ENCODE assay signal across 8 mouse cellular contexts in the genomic region with DNA sequence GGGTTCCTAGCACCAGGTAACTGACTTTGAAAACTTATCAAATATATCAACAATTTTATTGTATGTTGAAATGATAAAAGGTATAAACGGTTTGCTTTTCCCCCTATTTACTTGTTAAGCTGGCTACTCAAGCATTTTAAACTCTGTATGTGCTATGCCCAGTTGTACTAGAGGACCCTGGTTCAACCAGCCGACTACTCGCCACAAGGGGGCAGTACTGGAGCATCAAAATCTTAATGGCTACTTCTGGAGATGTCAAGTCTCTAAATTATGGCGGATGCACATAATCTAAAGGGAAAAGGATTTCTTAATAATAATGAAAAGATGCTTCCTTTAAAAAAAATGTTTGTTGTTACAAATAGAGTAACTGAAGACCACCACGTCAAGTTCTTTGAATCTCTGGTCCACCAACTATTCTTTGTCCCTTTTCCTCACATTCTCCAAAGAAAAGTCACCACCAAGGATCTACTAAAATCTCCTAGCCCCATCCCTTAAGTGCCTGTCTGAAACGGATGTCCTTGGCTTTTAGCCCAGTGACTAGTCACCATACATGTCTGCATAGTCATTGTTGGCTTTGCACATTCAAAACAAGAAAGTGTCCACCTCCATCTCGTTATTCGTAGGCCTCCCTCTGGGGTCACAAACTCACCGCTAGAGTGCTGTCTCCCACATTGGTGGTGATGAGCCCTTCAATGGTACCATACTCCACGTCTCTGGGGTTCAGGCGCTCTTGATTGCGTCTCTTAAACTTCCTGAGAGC. TPM values are rescaled to one million over a fixed set of nuclear protein-coding genes. Genes with fewer than 3 reads are reported as not detected.
DNase-seq lines count a peak whose midpoint lies in the region; ATAC-seq and TF ChIP-seq lines count a peak whose summit lies in the region.

No protein-coding gene starts in this region.

- TF ChIP-seq POLR2A in spleen, adult 2 months (IDR thresholded peaks at IDR 0.05; ENCODE audit: low read depth, low read length): no peak

- no peaks in the 10 kb centered on the region for H3K36me3 ChIP-seq in spleen, adult 2 months (ENCODE audit: control insufficient read depth, insufficient read depth, low read length)
- no peaks in the 10 kb centered on the region for H3K36me3 ChIP-seq in intestine, embryonic 15.5 days
- no peaks in the 10 kb centered on the region; the same call in 1 of the 2 replicates for H3K36me3 ChIP-seq in midbrain, embryonic 16.5 days (ENCODE audit: control insufficient read depth, insufficient read depth, low read length)

- no peaks in the 10 kb centered on the region for H3K4me1 ChIP-seq in spleen, adult 2 months (ENCODE audit: control insufficient read depth, insufficient read depth, insufficient read length)
- H3K4me1 ChIP-seq in intestine, embryonic 15.5 days (replicated peaks): no peaks in the 10 kb centered on the region
- H3K4me1 ChIP-seq in midbrain, embryonic 16.5 days (ENCODE audit: control insufficient read depth, insufficient read depth, low read length): 0 out of 2 replicates have a peak, but pooled peaks cover 2% of the 10 kb centered on the region

- peak; percentile 3 to 31 for DNase-seq in spleen, adult 2 months (ENCODE audit: low read depth in 1 of 2, low spot score in 2 of 2)
- DNase-seq in spleen, adult 12 weeks (ENCODE audit: low spot score): no peak
- peak; percentile 87 to 94 for DNase-seq in cerebellum, postnatal 36 days
- DNase-seq in gastrocnemius, adult 2 months: peak; percentile 87
- DNase-seq in left cerebral cortex, postnatal 10 days (ENCODE audit: extremely low spot score in 1 of 2, low spot score in 2 of 2): peak; percentile 74 to 81
- peak; percentile 68 for DNase-seq in telencephalon, adult 2 months (ENCODE audit: low read depth, low spot score)

- peak; percentile 69 for ATAC-seq in intestine, embryonic 15.5 days
- peak; percentile 66; the same call in 1 of the 2 replicates for ATAC-seq in midbrain, embryonic 16.5 days

- intact Hi-C loops in gastrocnemius, adult 2 months (cut with DNase I): loop anchor here (1.0 to 10.0 kb wide), 3 partner anchors 90 to 958 kb away; partner anchors contain the start of genes Acvr1 and Upp2
- intact Hi-C loops in left cerebral cortex, postnatal 10 days (cut with DNase I): loop anchor here (1.0 to 5.0 kb wide), 2 partner anchors 90 to 190 kb away; partner anchors contain the start of genes Acvr1 and Upp2

- H3K27me3 ChIP-seq in spleen, adult 2 months (ENCODE audit: control insufficient read depth, insufficient read depth, low read length): no peaks in the 10 kb centered on the region
- no peaks in the 10 kb centered on the region for H3K27me3 ChIP-seq in intestine, embryonic 15.5 days (replicated peaks)
- H3K27me3 ChIP-seq in midbrain, embryonic 16.5 days (ENCODE audit: control insufficient read depth, insufficient read depth, low read depth, low read length): no peaks in the 10 kb centered on the region

- H3K9me3 ChIP-seq in intestine, embryonic 15.5 days: no peaks in the 10 kb centered on the region
- no peaks in the 10 kb centered on the region for H3K9me3 ChIP-seq in midbrain, embryonic 16.5 days (replicated peaks; ENCODE audit: control insufficient read depth, low read length, poor library complexity, severe bottlenecking)

- H3K4me2 ChIP-seq in intestine, embryonic 15.5 days (replicated peaks): no peak overlapping the region
- no peak overlapping the region for H3K4me2 ChIP-seq in midbrain, embryonic 16.5 days (ENCODE audit: low read length)

- no peak overlapping the region for H3K27ac ChIP-seq in spleen, adult 2 months (ENCODE audit: insufficient read depth, low read length)
- no peak overlapping the region for H3K27ac ChIP-seq in gastrocnemius, adult 2 months
- H3K27ac ChIP-seq in intestine, embryonic 15.5 days: no peak overlapping the region
- H3K27ac ChIP-seq in midbrain, embryonic 16.5 days (ENCODE audit: low read length): no peak overlapping the region

- TF ChIP-seq CTCF in spleen, adult 2 months (IDR thresholded peaks at IDR 0.05; ENCODE audit: extremely low read depth, insufficient read depth, insufficient read length, insufficient replicate concordance): no peak
- TF ChIP-seq CTCF in gastrocnemius, adult 2 months (IDR thresholded peaks at IDR 0.05): peak; percentile 89

- 67% methylated on average over 12 of the region's 12 CpGs for WGBS in spleen, adult 2 months
- 65% methylated on average over 12 of the region's 12 CpGs for WGBS in intestine, embryonic 15.5 days
- 64% methylated on average over 12 of the region's 12 CpGs for WGBS in midbrain, embryonic 16.5 days

- H3K4me3 ChIP-seq in spleen, adult 2 months (ENCODE audit: extremely low read depth, insufficient read depth, insufficient read length): no peak overlapping the region
- no peak overlapping the region for H3K4me3 ChIP-seq in gastrocnemius, adult 2 months
- no peak overlapping the region for H3K4me3 ChIP-seq in intestine, embryonic 15.5 days (replicated peaks)
- H3K4me3 ChIP-seq in midbrain, embryonic 16.5 days (ENCODE audit: low read depth, low read length): no peak overlapping the region

- H3K9ac ChIP-seq in intestine, embryonic 15.5 days: no peak overlapping the region
- no peak overlapping the region for H3K9ac ChIP-seq in midbrain, embryonic 16.5 days (ENCODE audit: low read depth, low read length)

RNA-seq across cellular contexts. Expression of gene Gm17409, which starts 7.2 kb away (rescaled TPM):
- polyA plus RNA-seq in spleen, adult 2 months (2012; rRNA removed): not detected in 2 replicates
- total RNA-seq in gastrocnemius, adult 2 months (2021): not detected
- not detected in 2 replicates for polyA plus RNA-seq in intestine, embryonic 15.5 days (2015; fragmentation: Nextera tagmentation; extraction: Ambion mirVana)
- total RNA-seq in left cerebral cortex, postnatal 10 days (2021): not detected
- polyA plus RNA-seq in midbrain, embryonic 16.5 days (2015; fragmentation: Nextera tagmentation; extraction: Ambion mirVana): not detected in 2 replicates
